Mouse (Mus musculus) hindbrain, embryonic 14.5 days (tissue): ENCODE data around the gene Tekt2. TPM values are rescaled to one million over a fixed set of nuclear protein-coding genes. Genes with fewer than 3 reads are reported as not detected.

Experiments used
- polyA plus RNA-seq: library from polyadenylated mRNA; unstranded; fragments of >200 nt; fragmentation: Nextera tagmentation; extraction: Ambion mirVana; gene quantifications from 2 replicates; pipeline ENCODE4 v1.2.1, GENCODE M21; 2014

Gene Tekt2
- polyA plus RNA-seq, 1 experiment from 2014 or later, result 7.2 TPM

Other genes with a start within 250 kb of the Tekt2 start
- gene Lsm10, start 229.1 kb downstream of the Tekt2 start, polyA plus RNA-seq, result 49.1 and 51.2 TPM in 2 replicates
- gene Stk40, start 221.7 kb downstream of the Tekt2 start, polyA plus RNA-seq, result 24.2 and 25.2 TPM in 2 replicates
- gene Eva1b, start 177.9 kb downstream of the Tekt2 start, polyA plus RNA-seq, result 13.5 and 19.2 TPM in 2 replicates
- 1.1 TPM in 2 replicates for gene Sh3d21, start 162.2 kb downstream of the Tekt2 start, polyA plus RNA-seq
- 127 and 139 TPM in 2 replicates for gene Thrap3, start 122.9 kb downstream of the Tekt2 start, polyA plus RNA-seq
- 84.2 and 90.0 TPM in 2 replicates for gene Map7d1, start 69.3 kb downstream of the Tekt2 start, polyA plus RNA-seq
- gene Trappc3, start 63.4 kb downstream of the Tekt2 start, polyA plus RNA-seq, result 40.7 and 45.9 TPM in 2 replicates
- 8.1 and 9.9 TPM in 2 replicates for gene Col8a2, start 38.9 kb downstream of the Tekt2 start, polyA plus RNA-seq
- 56.4 and 57.9 TPM in 2 replicates for gene Adprhl2, start 4.0 kb downstream of the Tekt2 start, polyA plus RNA-seq
- 14.3 and 19.7 TPM in 2 replicates for gene Ago3, start 103.9 kb upstream of the Tekt2 start, polyA plus RNA-seq
- gene Ago1, start 142.9 kb upstream of the Tekt2 start, polyA plus RNA-seq, result 14.3 and 15.0 TPM in 2 replicates
- 8.8 and 9.8 TPM in 2 replicates for gene Ago4, start 207.8 kb upstream of the Tekt2 start, polyA plus RNA-seq
- 3.7 and 5.8 TPM in 2 replicates for gene Clspn, start 231.2 kb upstream of the Tekt2 start, polyA plus RNA-seq